27 mouse cellular contexts compared by ENCODE assay signal in the genomic region with DNA sequence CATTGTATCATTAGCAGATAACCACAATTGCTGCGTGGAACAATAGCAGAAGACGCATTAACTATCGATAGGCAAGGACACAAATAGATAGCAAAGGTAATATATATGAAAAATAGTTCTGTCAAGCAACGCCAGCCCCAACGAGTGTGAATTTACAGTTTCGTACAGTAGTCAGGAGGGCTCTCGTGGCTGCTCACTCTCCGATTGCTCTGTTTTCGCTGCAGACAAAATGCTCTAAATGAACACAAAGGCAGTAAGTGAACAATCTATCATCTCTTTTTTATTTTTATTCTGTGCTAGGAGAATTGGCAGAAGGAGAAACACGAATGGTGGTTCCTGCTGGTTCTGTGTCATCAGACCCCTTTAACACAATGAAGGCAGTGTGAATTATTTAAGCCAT.
"Had no signal": no experiment of that assay in that cellular context is flagged by ENCODE, and none has a peak within 500 bp of the region (broad histone marks: within the 10 kb centered on the region; RNA-seq: fewer than 3 reads in every experiment).

No protein-coding gene starts in this region.

- H3K4me3 ChIP-seq: embryonic facial prominence, embryonic 10.5 days; embryonic facial prominence, embryonic 12.5 days; embryonic facial prominence, embryonic 13.5 days; embryonic facial prominence, embryonic 15.5 days; erythroblast, embryonic 14.5 days; forebrain, embryonic 10.5 days; forebrain, embryonic 12.5 days; forebrain, embryonic 13.5 days; forebrain, embryonic 15.5 days; gastrocnemius, adult 2 months; heart, adult 2 months had no signal

- H3K9me3 ChIP-seq: embryonic facial prominence, embryonic 10.5 days; embryonic facial prominence, embryonic 12.5 days; embryonic facial prominence, embryonic 13.5 days; embryonic facial prominence, embryonic 15.5 days; forebrain, embryonic 10.5 days; forebrain, embryonic 12.5 days; forebrain, embryonic 13.5 days; forebrain, embryonic 15.5 days had no signal

- H3K9ac ChIP-seq: embryonic facial prominence, embryonic 12.5 days; embryonic facial prominence, embryonic 13.5 days; embryonic facial prominence, embryonic 15.5 days; forebrain, embryonic 12.5 days; forebrain, embryonic 13.5 days; forebrain, embryonic 15.5 days; forebrain, postnatal 0 days had no signal

- ATAC-seq: forebrain, embryonic 13.5 days; forebrain, embryonic 14.5 days; forebrain, embryonic 15.5 days; forebrain, embryonic 16.5 days; forebrain, postnatal 0 days had no signal

- H3K36me3 ChIP-seq: embryonic facial prominence, embryonic 10.5 days; embryonic facial prominence, embryonic 12.5 days; embryonic facial prominence, embryonic 13.5 days; embryonic facial prominence, embryonic 15.5 days; forebrain, embryonic 10.5 days; forebrain, embryonic 12.5 days; forebrain, embryonic 15.5 days had no signal

- H3K27ac ChIP-seq: embryonic facial prominence, embryonic 10.5 days; embryonic facial prominence, embryonic 12.5 days; embryonic facial prominence, embryonic 13.5 days; embryonic facial prominence, embryonic 15.5 days; forebrain, embryonic 10.5 days; forebrain, embryonic 12.5 days; forebrain, embryonic 13.5 days; forebrain, embryonic 15.5 days; gastrocnemius, adult 2 months; heart, adult 2 months had no signal

- H3K27me3 ChIP-seq: embryonic facial prominence, embryonic 12.5 days; embryonic facial prominence, embryonic 13.5 days; embryonic facial prominence, embryonic 15.5 days; forebrain, embryonic 12.5 days; forebrain, embryonic 13.5 days had no signal

- DNase-seq: cerebellum, adult 2 months; cerebellum, adult 8-10 months; cerebellum, adult 9-10 months; cerebellum, adult 9-11 months; cerebellum, postnatal 10 days; cerebellum, postnatal 14 days; cerebellum, postnatal 25 days; cerebellum, postnatal 36 days; embryo, embryonic 11 days; forebrain, postnatal 0 days; gastrocnemius, adult 2 months; gastrocnemius, postnatal 10 days; gastrocnemius, postnatal 14 days; gastrocnemius, postnatal 25 days; gastrocnemius, postnatal 36 days; heart, adult 2 months had no signal

- H3K4me2 ChIP-seq: embryonic facial prominence, embryonic 12.5 days; embryonic facial prominence, embryonic 13.5 days; embryonic facial prominence, embryonic 15.5 days; forebrain, embryonic 12.5 days; forebrain, embryonic 13.5 days; forebrain, embryonic 15.5 days had no signal
